Mouse (Mus musculus) erythroblast, embryonic 14.5 days (primary cell): ENCODE results near the gene Renbp. TPM values are rescaled to one million over a fixed set of nuclear protein-coding genes. Genes with fewer than 3 reads are reported as not detected.

Source experiments
- H3K27me3 ChIP-seq: 2 replicates; pipeline ENCODE4 v1.6.1; 2012; ENCODE audit warnings: inconsistent platforms; ENCODE audit not compliant: control insufficient read depth
- H3K36me3 ChIP-seq: 2 replicates; pipeline ENCODE4 v1.6.1; 2012; ENCODE audit warnings: mild to moderate bottlenecking, inconsistent platforms; ENCODE audit not compliant: control insufficient read depth
- H3K4me1 ChIP-seq: 2 replicates; pipeline ENCODE4 v1.6.1; 2012; ENCODE audit warnings: inconsistent platforms; ENCODE audit not compliant: control insufficient read depth
- H3K4me3 ChIP-seq: replicated peaks from 2 replicates; pipeline ENCODE3; 2012; ENCODE audit warnings: moderate library complexity, mild to moderate bottlenecking, inconsistent platforms
- H3K9me3 ChIP-seq: 2 replicates; pipeline ENCODE4 v1.6.1; 2012; ENCODE audit warnings: low read length, inconsistent platforms, mixed read lengths; ENCODE audit not compliant: control insufficient read depth
- GATA1 ChIP-seq: IDR thresholded peaks from 2 replicates; pipeline ENCODE4 v1.6.1; 2012; ENCODE audit warnings: low read length, inconsistent platforms, mixed read lengths
- TAL1 ChIP-seq: IDR thresholded peaks from 3 replicates; pipeline ENCODE4 v1.6.1; 2012; ENCODE audit warnings: low read length, inconsistent platforms, mixed read lengths
- polyA plus RNA-seq: library from polyadenylated mRNA; stranded (reverse); fragments of >175 nt; gene quantifications from 2 replicates; pipeline ENCODE4 v1.2.3, GENCODE M21; 2012

Gene Renbp
- 0.91 and 3.1 TPM in 2 replicates for polyA plus RNA-seq

GRCm38 (mm10) chrX:73930402-73931062, at the start of gene Renbp:
TSS of gene Renbp (minus strand) at chrX:73930850.
- Histone ChIP-seq H3K9me3 (no peaks in the 10 kb centered on the region), H3K27me3 (no peaks in the 10 kb centered on the region), H3K36me3 (no peaks in the 10 kb centered on the region), H3K4me3 (peak within 1 kb of the TSS; percentile 51), H3K4me1 (peaks cover 37% of the 10 kb centered on the region)
- TF ChIP-seq TAL1 (no peak), GATA1 (no peak)

GRCm38 (mm10) chrX:73977783-73978182, 47.1 kb upstream of the Renbp start:
- Histone ChIP-seq H3K4me3 (no peak overlapping the region), H3K4me1 (peaks cover 13% of the 10 kb centered on the region), H3K27me3 (no peaks in the 10 kb centered on the region), H3K9me3 (no peaks in the 10 kb centered on the region), H3K36me3 (no peaks in the 10 kb centered on the region)
- no peak for TF ChIP-seq GATA1
- TF ChIP-seq TAL1: no peak

- H3K27me3 ChIP-seq: no peaks in the 10 kb centered on the region
Measured at GRCm38 (mm10) chrX:73976283-73976682, 45.6 kb upstream of the Renbp start.

GRCm38 (mm10) chrX:73972774-73973173, 42.1 kb upstream of the Renbp start:
- Histone ChIP-seq H3K27me3 (no peaks in the 10 kb centered on the region; the same call in 1 of the 2 replicates), H3K4me3 (no peak overlapping the region), H3K9me3 (no peaks in the 10 kb centered on the region), H3K4me1 (peaks cover 59% of the 10 kb centered on the region), H3K36me3 (no peaks in the 10 kb centered on the region)
- TF ChIP-seq TAL1 (no peak), GATA1 (no peak)

More at GRCm38 (mm10) chrX:73976283-73976682, 45.6 kb upstream of the Renbp start:
- no peak overlapping the region for H3K4me3 ChIP-seq
- H3K4me1 ChIP-seq: peaks cover 27% of the 10 kb centered on the region
- no peaks in the 10 kb centered on the region for H3K36me3 ChIP-seq
- TF ChIP-seq TAL1 (no peak), GATA1 (no peak)
- H3K9me3 ChIP-seq: no peaks in the 10 kb centered on the region

GRCm38 (mm10) chrX:73970781-73971180, 40.1 kb upstream of the Renbp start:
- TF ChIP-seq GATA1 (0 out of 2 replicates have a peak, but pooled peaks have one; percentile 41), TAL1 (peak; percentile 41; the same call in 2 of the 3 replicates)
- Histone ChIP-seq H3K27me3 (peaks cover 11% of the 10 kb centered on the region), H3K36me3 (no peaks in the 10 kb centered on the region), H3K4me1 (peaks cover 55% of the 10 kb centered on the region), H3K4me3 (peak overlapping the region; percentile 35), H3K9me3 (peaks cover 17% of the 10 kb centered on the region)

GRCm38 (mm10) chrX:73969729-73970128, 39.1 kb upstream of the Renbp start:
- H3K4me1 ChIP-seq: peaks cover 56% of the 10 kb centered on the region
- H3K36me3 ChIP-seq: peaks cover under 1% of the 10 kb centered on the region
- peak overlapping the region; percentile 35 for H3K4me3 ChIP-seq
- H3K9me3 ChIP-seq: peaks cover 19% of the 10 kb centered on the region
- TF ChIP-seq TAL1 (peak; percentile 49), GATA1 (peak; percentile 80)
- H3K27me3 ChIP-seq: peaks cover 13% of the 10 kb centered on the region

GRCm38 (mm10) chrX:73969167-73969566, 38.5 kb upstream of the Renbp start:
- H3K36me3 ChIP-seq: peaks cover 7% of the 10 kb centered on the region
- H3K4me3 ChIP-seq: peak overlapping the region; percentile 35
- H3K4me1 ChIP-seq: peaks cover 60% of the 10 kb centered on the region
- peaks cover 13% of the 10 kb centered on the region for H3K27me3 ChIP-seq
- H3K9me3 ChIP-seq: peaks cover 19% of the 10 kb centered on the region
- TF ChIP-seq GATA1 (no peak), TAL1 (no peak)

GRCm38 (mm10) chrX:73967177-73968075, 36.8 kb upstream of the Renbp start:
- H3K27me3 ChIP-seq: peaks cover 13% of the 10 kb centered on the region
- H3K4me1 ChIP-seq: peaks cover 67% of the 10 kb centered on the region
- H3K9me3 ChIP-seq: peaks cover 19% of the 10 kb centered on the region
- no peak for TF ChIP-seq GATA1
- no peak for TF ChIP-seq TAL1
- peak overlapping the region; percentile 78 for H3K4me3 ChIP-seq
- H3K36me3 ChIP-seq: peaks cover 24% of the 10 kb centered on the region
